Mouse (Mus musculus): ENCODE results near the gene Pvr.

DNA sequence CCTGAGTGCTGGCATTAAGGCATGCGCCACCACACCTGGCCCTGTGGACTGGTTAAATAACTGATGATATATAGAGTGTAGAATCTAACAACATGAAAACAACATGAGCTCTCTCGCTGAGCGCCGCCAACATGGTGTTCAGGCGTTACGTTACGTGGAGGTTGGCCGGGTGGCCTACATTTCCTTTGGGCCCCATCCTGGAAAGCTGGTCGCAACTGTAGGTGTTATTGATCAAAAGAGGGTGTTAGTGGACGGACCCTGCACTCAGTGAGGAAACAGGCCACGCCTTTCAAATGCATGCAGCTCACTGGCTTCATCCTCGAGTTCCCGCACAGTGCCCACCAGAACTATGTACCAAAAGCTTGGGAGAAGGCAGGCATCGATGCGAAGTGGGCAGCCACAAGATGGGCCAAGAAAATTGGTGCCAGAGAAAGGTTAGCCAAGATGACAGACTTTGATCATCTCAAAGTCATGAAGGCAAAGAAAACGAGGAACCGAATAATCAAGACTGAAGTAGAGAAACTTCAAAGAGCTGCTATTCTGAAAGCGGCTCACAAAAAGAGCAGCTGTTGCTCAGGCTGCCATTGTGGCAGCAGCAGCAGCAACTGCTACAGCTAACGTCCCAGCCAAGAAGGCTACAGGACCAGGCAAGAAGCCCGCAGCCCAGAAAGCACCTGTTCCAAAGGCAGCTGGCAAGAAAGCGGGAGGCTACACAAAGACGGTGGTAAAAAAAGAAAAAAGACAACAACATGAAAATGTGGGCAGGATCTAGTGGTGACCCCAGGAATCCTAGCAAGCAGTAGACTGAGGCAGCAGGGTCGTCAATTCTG lies 9.1 kb downstream of the Pvr start:
- TF ChIP-seq FLI1 (IDR thresholded peaks at IDR 0.05; ENCODE audit: low read length) = no peak
- no peak for TF ChIP-seq GATA1 (IDR thresholded peaks at IDR 0.05; ENCODE audit: borderline replicate concordance, low read length)

All from megakaryocyte, embryonic 14.5 days (primary cell).